Mouse (Mus musculus): ENCODE measurements around the gene Acaa1b. TPM values are rescaled to one million over a fixed set of nuclear protein-coding genes. Genes with fewer than 3 reads are reported as not detected.

The Acaa1b gene
- polyA plus RNA-seq (2016; fragmentation: Nextera tagmentation; extraction: Ambion mirVana) = 0.35 and 0.78 TPM in 2 replicates

DNA sequence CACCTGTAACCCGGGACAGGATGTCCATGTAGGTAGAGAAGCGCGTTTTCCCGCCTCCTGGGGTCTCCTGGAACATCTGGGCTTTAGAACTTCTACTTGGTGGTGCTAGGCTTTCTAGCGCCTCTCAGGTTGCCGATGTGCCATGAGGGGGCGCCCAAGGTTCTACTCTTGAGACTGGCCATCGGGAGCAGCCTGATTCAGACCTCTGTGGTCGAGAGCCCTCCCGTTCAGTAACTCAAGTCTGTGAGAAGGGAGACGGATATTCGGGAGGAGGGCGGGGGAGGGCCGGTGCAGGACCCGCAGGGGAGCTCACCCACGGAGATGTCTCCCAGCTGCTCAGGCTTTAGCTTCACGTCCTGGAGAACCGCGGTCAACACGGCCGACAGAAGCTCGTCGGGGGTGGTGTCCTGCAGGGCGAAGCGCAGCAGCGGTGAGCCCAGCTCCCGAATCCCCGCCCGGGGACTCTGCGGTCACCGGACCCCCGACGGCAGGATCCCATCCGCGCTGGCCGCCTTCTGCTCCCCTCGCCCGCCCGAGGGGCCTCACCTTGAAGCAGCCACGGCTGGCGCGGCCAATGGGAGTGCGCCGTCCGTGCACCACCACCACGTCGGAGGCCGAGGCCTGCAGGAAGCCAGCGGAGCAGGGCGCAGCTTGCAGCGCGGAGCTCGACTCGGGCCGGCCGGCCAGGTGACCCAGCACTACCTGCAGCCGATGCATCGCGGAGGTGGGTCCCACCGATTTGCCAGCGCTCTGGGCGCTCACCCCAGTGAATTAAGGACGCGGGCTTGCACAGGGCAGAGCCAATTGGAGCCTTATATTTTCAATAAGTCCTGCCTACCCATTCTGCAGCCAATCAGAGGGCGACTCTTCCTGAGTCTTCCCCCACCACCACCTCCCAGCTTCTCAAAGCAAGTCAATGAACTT is at the start of gene Acaa1b:
Gene Acaa1b (minus strand): TSS at position 816 of the 924 bp plus-strand sequence.
- H3K4me3 ChIP-seq = peak within 1 kb of the TSS; percentile 56
- peaks cover 39% of the 10 kb centered on the region for H3K27me3 ChIP-seq (replicated peaks)
- no peaks in the 10 kb centered on the region for H3K9me3 ChIP-seq (replicated peaks)
- H3K4me2 ChIP-seq = peak within 1 kb of the TSS; percentile 88
- no peak within 1 kb of the TSS for H3K27ac ChIP-seq (ENCODE audit: poor library complexity, severe bottlenecking)
- no peaks in the 10 kb centered on the region for H3K36me3 ChIP-seq
- ATAC-seq (ENCODE audit: insufficient number of reproducible peaks, low FRiP score) = peak; percentile 78
- H3K4me1 ChIP-seq (replicated peaks) = no peaks in the 10 kb centered on the region; the same call in 1 of the 2 replicates
- H3K9ac ChIP-seq = peak within 1 kb of the TSS; percentile 59; the same call in 1 of the 2 replicates
- WGBS = under 1% methylated on average over 65 of the region's 65 CpGs

DNA sequence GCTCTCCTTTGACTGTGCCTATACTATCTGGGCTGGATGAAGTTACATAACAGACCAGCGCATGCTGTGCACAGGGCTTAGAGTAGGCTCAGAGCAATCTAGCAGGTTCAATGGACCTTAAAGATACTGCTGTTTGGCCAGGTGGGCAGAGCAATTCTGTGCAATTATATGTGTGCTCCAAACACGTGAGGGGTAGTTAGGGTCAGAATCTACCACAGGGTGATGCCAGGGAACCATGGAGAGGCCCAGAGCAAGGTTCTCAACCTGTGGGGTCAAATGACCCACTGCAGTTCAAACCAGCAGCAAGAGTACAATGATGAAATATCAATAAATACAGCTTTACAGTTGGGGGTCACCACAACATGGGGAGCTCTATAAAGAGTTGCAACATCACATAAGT is 49.8 kb upstream of the Acaa1b start:
- no peak overlapping the region for H3K9ac ChIP-seq
- no peak for ATAC-seq (ENCODE audit: insufficient number of reproducible peaks, low FRiP score)
- H3K36me3 ChIP-seq = no peaks in the 10 kb centered on the region
- 67% methylated on average over 2 of the region's 2 CpGs for WGBS
- H3K4me1 ChIP-seq (replicated peaks) = no peaks in the 10 kb centered on the region
- H3K27me3 ChIP-seq (replicated peaks) = no peaks in the 10 kb centered on the region
- H3K27ac ChIP-seq (ENCODE audit: poor library complexity, severe bottlenecking) = no peak overlapping the region
- no peak overlapping the region for H3K4me2 ChIP-seq
- H3K9me3 ChIP-seq (replicated peaks) = peaks cover 15% of the 10 kb centered on the region
- no peak overlapping the region for H3K4me3 ChIP-seq

DNA sequence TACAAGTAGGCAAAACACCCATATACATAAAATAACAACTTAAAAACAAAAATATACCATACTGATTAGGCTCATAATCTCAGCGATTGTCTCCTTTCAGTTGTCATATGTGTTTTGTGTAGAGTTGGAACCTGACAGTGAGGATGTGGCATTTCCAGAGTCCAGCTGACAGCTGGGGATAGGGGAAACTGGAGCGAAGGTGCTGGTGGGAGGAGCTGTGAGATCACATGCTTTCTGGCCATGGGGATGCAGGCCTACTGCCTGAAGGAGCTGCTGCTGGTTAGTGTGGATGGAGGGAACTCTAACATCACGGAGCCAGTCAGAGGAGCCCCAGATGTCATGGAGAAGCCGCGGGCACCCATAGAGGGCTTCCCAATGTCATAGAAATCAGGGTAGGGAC is 48.9 kb upstream of the Acaa1b start:
- Histone ChIP-seq H3K4me2 (no peak overlapping the region), H3K27me3 (replicated peaks) (no peaks in the 10 kb centered on the region), H3K9ac (no peak overlapping the region), H3K4me1 (replicated peaks) (no peaks in the 10 kb centered on the region), H3K4me3 (no peak overlapping the region), H3K9me3 (replicated peaks) (peaks cover 15% of the 10 kb centered on the region), H3K36me3 (no peaks in the 10 kb centered on the region), H3K27ac (ENCODE audit: poor library complexity, severe bottlenecking) (no peak overlapping the region)
- WGBS = 80% methylated on average over 5 of the region's 5 CpGs
- no peak for ATAC-seq (ENCODE audit: insufficient number of reproducible peaks, low FRiP score)

- no peak overlapping the region for H3K4me2 ChIP-seq
- H3K27me3 ChIP-seq (replicated peaks) = no peaks in the 10 kb centered on the region
- H3K9me3 ChIP-seq (replicated peaks) = peaks cover 15% of the 10 kb centered on the region
- no peak overlapping the region for H3K9ac ChIP-seq
- no peak for ATAC-seq (ENCODE audit: insufficient number of reproducible peaks, low FRiP score)
- no peaks in the 10 kb centered on the region for H3K4me1 ChIP-seq (replicated peaks)
- 86% methylated on average over 9 of the region's 9 CpGs for WGBS
- H3K36me3 ChIP-seq = no peaks in the 10 kb centered on the region
- no peak overlapping the region for H3K27ac ChIP-seq (ENCODE audit: poor library complexity, severe bottlenecking)
- no peak overlapping the region for H3K4me3 ChIP-seq
Measured at GRCm38 (mm10) chr9:119203617-119204016, 46.7 kb upstream of the Acaa1b start.

DNA sequence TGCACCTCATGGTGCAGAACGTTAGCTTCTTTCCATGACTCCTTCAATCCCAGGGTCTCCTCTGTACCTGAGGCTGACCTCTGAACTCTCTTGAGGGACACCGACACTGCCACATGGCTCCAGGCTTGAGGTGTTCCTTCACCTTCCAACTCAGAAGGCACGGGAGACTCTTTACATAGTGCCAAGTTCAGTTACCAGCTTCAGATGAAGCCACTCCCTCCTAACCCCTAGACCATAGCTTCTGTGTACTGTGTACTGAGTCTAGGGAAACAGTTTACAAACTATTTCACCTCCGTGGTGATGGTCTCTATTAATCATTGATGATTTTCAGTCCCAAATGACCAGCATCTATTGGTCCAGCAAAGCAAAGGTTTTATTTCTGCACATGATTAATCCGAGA is 44.8 kb upstream of the Acaa1b start:
- Histone ChIP-seq H3K9me3 (replicated peaks) (peaks cover 15% of the 10 kb centered on the region), H3K9ac (no peak overlapping the region), H3K27ac (ENCODE audit: poor library complexity, severe bottlenecking) (no peak overlapping the region), H3K27me3 (replicated peaks) (no peaks in the 10 kb centered on the region), H3K4me3 (no peak overlapping the region), H3K4me1 (replicated peaks) (no peaks in the 10 kb centered on the region), H3K36me3 (no peaks in the 10 kb centered on the region), H3K4me2 (no peak overlapping the region)
- ATAC-seq (ENCODE audit: insufficient number of reproducible peaks, low FRiP score) = no peak
- 81% methylated on average over 5 of the region's 5 CpGs for WGBS

DNA sequence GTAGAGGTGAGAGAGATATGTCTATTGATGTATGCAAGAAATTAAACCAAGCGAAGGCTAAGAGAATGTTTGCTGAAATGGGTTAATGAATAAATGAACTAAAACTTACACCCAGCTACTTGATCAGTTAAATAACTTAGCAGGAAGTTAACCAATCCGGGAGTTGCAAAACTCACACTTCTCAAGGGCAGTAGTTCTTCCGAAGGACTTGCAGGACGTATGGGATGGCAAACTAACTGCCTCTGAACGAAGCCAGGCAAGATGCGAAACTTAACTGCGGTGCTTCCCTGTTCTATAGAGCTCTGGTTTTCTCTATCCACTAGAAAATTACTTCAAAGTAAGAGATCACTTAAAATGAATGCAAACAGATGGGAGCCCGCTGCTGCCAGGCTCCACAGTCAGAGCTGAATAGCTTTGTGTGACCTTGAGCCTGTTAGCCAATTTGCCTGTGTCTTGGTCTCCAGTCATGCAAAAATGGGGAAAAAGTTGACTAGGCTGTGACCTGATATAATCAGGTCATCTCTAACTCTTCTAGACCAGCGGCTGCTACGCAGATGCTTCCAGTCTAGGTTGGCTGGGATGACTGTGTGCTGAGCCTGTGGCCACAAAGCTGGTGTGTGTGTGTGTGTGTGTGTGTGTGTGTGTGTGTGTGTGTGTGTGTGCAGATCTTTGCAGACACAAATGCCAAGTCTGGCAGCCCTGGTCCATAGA is 42.4 kb upstream of the Acaa1b start:
- no peak overlapping the region for H3K4me2 ChIP-seq
- 80% methylated on average over 10 of the region's 10 CpGs for WGBS
- ATAC-seq (ENCODE audit: insufficient number of reproducible peaks, low FRiP score) = no peak

DNA sequence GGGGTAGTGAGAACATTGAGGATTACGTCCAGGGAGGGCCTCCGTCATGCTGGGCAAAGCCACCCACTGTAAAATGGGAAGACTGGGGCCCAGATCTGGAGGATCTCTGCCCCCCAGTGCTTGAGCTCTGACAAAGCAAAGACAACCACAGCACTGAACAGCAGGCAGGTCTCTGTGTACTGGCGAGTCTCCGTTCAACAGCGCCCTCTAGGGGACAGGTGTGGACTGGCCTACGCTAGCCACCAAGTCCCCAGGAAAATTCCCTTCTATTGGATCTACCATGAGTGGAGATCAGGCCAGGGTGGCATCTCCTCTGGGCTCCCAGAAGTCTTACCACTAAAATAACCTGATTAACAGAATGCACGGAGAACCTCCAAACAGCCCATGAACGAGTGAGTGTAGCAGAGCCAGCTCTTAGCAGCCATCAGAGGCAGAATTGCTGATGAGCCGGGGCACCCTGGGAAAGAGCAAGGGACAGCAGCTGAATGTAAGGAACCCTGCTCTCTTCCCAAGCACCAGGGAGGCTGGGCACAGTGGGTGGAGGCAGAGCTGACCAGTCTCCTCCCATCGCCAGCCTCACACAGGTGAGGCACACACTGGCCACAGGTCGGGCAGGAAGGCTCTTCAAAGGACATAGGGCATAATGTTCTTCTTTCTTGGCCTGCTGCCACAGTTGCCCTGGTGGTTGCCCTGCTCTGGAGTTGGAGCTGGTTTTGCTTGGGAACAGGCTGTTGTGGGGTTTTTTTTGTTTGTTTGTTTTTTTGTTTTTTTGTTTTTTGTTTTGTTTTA is 35.5 kb upstream of the Acaa1b start:
- Histone ChIP-seq H3K27ac (ENCODE audit: poor library complexity, severe bottlenecking) (no peak overlapping the region), H3K4me3 (no peak overlapping the region), H3K36me3 (no peaks in the 10 kb centered on the region), H3K9me3 (replicated peaks) (no peaks in the 10 kb centered on the region), H3K4me1 (replicated peaks) (no peaks in the 10 kb centered on the region), H3K9ac (no peak overlapping the region), H3K27me3 (replicated peaks) (no peaks in the 10 kb centered on the region; the same call in 1 of the 2 replicates), H3K4me2 (no peak overlapping the region)
- 35% methylated on average over 11 of the region's 11 CpGs for WGBS
- no peak for ATAC-seq (ENCODE audit: insufficient number of reproducible peaks, low FRiP score)

More for the DNA sequence above, 42.4 kb upstream of the Acaa1b start:
- Histone ChIP-seq H3K4me3 (no peak overlapping the region), H3K9me3 (replicated peaks) (peaks cover 11% of the 10 kb centered on the region), H3K4me1 (replicated peaks) (no peaks in the 10 kb centered on the region), H3K27me3 (replicated peaks) (no peaks in the 10 kb centered on the region), H3K27ac (ENCODE audit: poor library complexity, severe bottlenecking) (no peak overlapping the region), H3K9ac (no peak overlapping the region), H3K36me3 (no peaks in the 10 kb centered on the region)

DNA sequence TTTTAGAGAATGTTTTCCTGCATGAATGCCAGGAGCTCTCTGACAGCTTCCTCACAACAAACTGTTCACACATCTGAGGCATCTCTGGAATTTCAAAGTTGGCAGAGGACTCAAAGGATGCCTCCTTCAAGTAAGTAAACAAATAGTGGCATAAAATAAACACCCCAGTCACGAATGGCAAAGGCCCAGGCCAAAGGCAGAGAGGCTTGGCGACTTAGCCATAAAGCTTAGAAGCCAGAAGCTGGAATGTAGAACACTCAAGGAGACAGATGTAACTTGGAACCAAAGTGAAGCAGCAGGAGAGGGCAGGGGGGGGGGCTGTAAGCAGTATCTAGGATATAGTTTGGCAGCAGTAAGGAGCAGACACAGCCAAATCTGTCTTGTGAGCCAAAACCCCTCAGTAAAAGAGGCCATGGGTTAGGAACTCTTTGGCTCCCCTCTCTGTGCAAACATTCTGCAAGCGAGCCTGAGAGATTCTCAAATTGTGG is 24.4 kb upstream of the Acaa1b start:
- Histone ChIP-seq H3K27ac (ENCODE audit: poor library complexity, severe bottlenecking) (no peak overlapping the region), H3K36me3 (no peaks in the 10 kb centered on the region), H3K4me3 (no peak overlapping the region), H3K27me3 (replicated peaks) (no peaks in the 10 kb centered on the region), H3K4me1 (replicated peaks) (peaks cover 13% of the 10 kb centered on the region; the same call in 1 of the 2 replicates), H3K4me2 (no peak overlapping the region), H3K9me3 (replicated peaks) (no peaks in the 10 kb centered on the region), H3K9ac (no peak overlapping the region)
- WGBS = 33% methylated on average over 3 of the region's 3 CpGs
- no peak for ATAC-seq (ENCODE audit: insufficient number of reproducible peaks, low FRiP score)

- Histone ChIP-seq H3K4me1 (replicated peaks) (peaks cover 13% of the 10 kb centered on the region; the same call in 1 of the 2 replicates), H3K9ac (no peak overlapping the region), H3K4me2 (no peak overlapping the region), H3K4me3 (no peak overlapping the region), H3K9me3 (replicated peaks) (no peaks in the 10 kb centered on the region), H3K27me3 (replicated peaks) (no peaks in the 10 kb centered on the region), H3K27ac (ENCODE audit: poor library complexity, severe bottlenecking) (no peak overlapping the region), H3K36me3 (no peaks in the 10 kb centered on the region)
- no peak for ATAC-seq (ENCODE audit: insufficient number of reproducible peaks, low FRiP score)
- 79% methylated on average over 11 of the region's 11 CpGs for WGBS
Measured at GRCm38 (mm10) chr9:119179292-119179691, 22.4 kb upstream of the Acaa1b start.

DNA sequence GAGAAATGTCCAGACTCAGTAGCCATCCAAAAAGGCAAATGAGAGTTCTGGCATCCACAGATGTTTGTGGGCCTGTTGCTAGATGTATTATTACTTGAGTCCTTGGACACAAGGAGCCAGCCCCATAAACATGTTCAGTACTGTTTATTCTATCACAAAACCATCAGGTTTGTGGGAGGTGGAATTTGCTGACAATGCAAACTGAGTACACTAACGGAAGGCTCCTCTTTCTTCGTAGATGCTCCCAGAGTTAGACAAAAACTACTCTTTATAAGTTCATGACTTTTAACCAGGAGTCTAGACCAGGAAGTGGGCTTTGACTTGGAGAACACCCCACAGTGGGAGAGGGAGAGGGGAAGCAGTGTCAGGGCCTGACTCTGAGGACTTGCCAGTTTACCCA is 10.7 kb upstream of the Acaa1b start:
- no peaks in the 10 kb centered on the region for H3K4me1 ChIP-seq (replicated peaks)
- no peak overlapping the region for H3K27ac ChIP-seq (ENCODE audit: poor library complexity, severe bottlenecking)
- no peak for ATAC-seq (ENCODE audit: insufficient number of reproducible peaks, low FRiP score)
- no peak overlapping the region for H3K4me3 ChIP-seq
- no peaks in the 10 kb centered on the region for H3K27me3 ChIP-seq (replicated peaks)
- H3K9me3 ChIP-seq (replicated peaks) = 0 out of 2 replicates have a peak, but pooled peaks cover 3% of the 10 kb centered on the region
- H3K9ac ChIP-seq = no peak overlapping the region
- no peak overlapping the region for H3K4me2 ChIP-seq
- WGBS = 94% methylated on average over 2 of the region's 2 CpGs
- H3K36me3 ChIP-seq = no peaks in the 10 kb centered on the region

Measured in heart, embryonic 12.5 days (tissue).